In genomic region chr7:4164090-4164910, GRCm38 (mm10) we compare ENCODE assay signal across 8 mouse cellular contexts. TPM values are rescaled to one million over a fixed set of nuclear protein-coding genes. Genes with fewer than 3 reads are reported as not detected.
DNase-seq lines count a peak whose midpoint lies in the region; ATAC-seq and TF ChIP-seq lines count a peak whose summit lies in the region.

TSS of gene Cdc42ep5 (minus strand) at chr7:4164860.

- H3K9ac ChIP-seq in forebrain, embryonic 12.5 days = peak within 1 kb of the TSS; percentile 36
- peak within 1 kb of the TSS; percentile 58 for H3K9ac ChIP-seq in limb, embryonic 11.5 days (ENCODE audit: low read length)
- no peak within 1 kb of the TSS; the same call in 1 of the 2 replicates for H3K9ac ChIP-seq in midbrain, embryonic 15.5 days

- no peaks in the 10 kb centered on the region for H3K36me3 ChIP-seq in forebrain, embryonic 12.5 days (replicated peaks)
- H3K36me3 ChIP-seq in limb, embryonic 11.5 days (ENCODE audit: control insufficient read depth, insufficient read depth, low read length) = no peaks in the 10 kb centered on the region
- no peaks in the 10 kb centered on the region for H3K36me3 ChIP-seq in midbrain, embryonic 15.5 days (replicated peaks)

- WGBS in forebrain, embryonic 12.5 days = 1% methylated on average over 20 of the region's 20 CpGs
- WGBS in limb, embryonic 11.5 days = under 1% methylated on average over 19 of the region's 20 CpGs
- 2% methylated on average over 19 of the region's 20 CpGs for WGBS in midbrain, embryonic 15.5 days

- peak; percentile 80 for ATAC-seq in forebrain, embryonic 12.5 days (ENCODE audit: low FRiP score)
- ATAC-seq in limb, embryonic 11.5 days (ENCODE audit: insufficient number of reproducible peaks, low FRiP score, low TSS enrichment, low read depth) = peak; percentile 94
- ATAC-seq in midbrain, embryonic 15.5 days (replicated peaks) = peak; percentile 66

- intact Hi-C loops in left cerebral cortex, adult 2 months (cut with DNase I) = no loop called here
- intact Hi-C loops in left cerebral cortex, postnatal 4 days (cut with DNase I) = no loop called here
- intact Hi-C loops in heart, postnatal 25 days (cut with DNase I) = no loop called here

- no peaks in the 10 kb centered on the region for H3K9me3 ChIP-seq in forebrain, embryonic 12.5 days
- no peaks in the 10 kb centered on the region for H3K9me3 ChIP-seq in limb, embryonic 11.5 days (ENCODE audit: control insufficient read depth, low read length)
- no peaks in the 10 kb centered on the region for H3K9me3 ChIP-seq in midbrain, embryonic 15.5 days

- peak within 1 kb of the TSS; percentile 39 for H3K4me3 ChIP-seq in left cerebral cortex, adult 2 months
- peak within 1 kb of the TSS; percentile 32 for H3K4me3 ChIP-seq in forebrain, embryonic 12.5 days (replicated peaks)
- H3K4me3 ChIP-seq in limb, embryonic 11.5 days (ENCODE audit: low read depth, low read length) = peak within 1 kb of the TSS; percentile 51
- H3K4me3 ChIP-seq in midbrain, embryonic 15.5 days = peak within 1 kb of the TSS; percentile 22

- H3K4me2 ChIP-seq in forebrain, embryonic 12.5 days = peak within 1 kb of the TSS; percentile 60
- peak within 1 kb of the TSS; percentile 90 for H3K4me2 ChIP-seq in limb, embryonic 11.5 days (ENCODE audit: low read depth, severe bottlenecking)
- peak within 1 kb of the TSS; percentile 41 for H3K4me2 ChIP-seq in midbrain, embryonic 15.5 days

- peaks cover 22% of the 10 kb centered on the region for H3K4me1 ChIP-seq in forebrain, embryonic 12.5 days
- no peaks in the 10 kb centered on the region; the same call in 1 of the 2 replicates for H3K4me1 ChIP-seq in limb, embryonic 11.5 days (ENCODE audit: control insufficient read depth, insufficient read depth, low read length)
- H3K4me1 ChIP-seq in midbrain, embryonic 15.5 days = peaks cover 8% of the 10 kb centered on the region; the same call in 1 of the 2 replicates

- H3K27ac ChIP-seq in left cerebral cortex, adult 2 months = no peak within 1 kb of the TSS
- H3K27ac ChIP-seq in forebrain, embryonic 12.5 days = peak within 1 kb of the TSS; percentile 13; the same call in 1 of the 2 replicates
- H3K27ac ChIP-seq in limb, embryonic 11.5 days (replicated peaks; ENCODE audit: low read depth, low read length) = peak within 1 kb of the TSS; percentile 73
- H3K27ac ChIP-seq in midbrain, embryonic 15.5 days = no peak within 1 kb of the TSS

- no peaks in the 10 kb centered on the region for H3K27me3 ChIP-seq in forebrain, embryonic 12.5 days
- no peaks in the 10 kb centered on the region for H3K27me3 ChIP-seq in limb, embryonic 11.5 days (ENCODE audit: control insufficient read depth, insufficient read depth, low read length)
- no peaks in the 10 kb centered on the region for H3K27me3 ChIP-seq in midbrain, embryonic 15.5 days (replicated peaks)

- no peak for DNase-seq in left cerebral cortex, adult 2 months (ENCODE audit: extremely low spot score in 1 of 2, low spot score in 2 of 2)
- no peak for DNase-seq in left cerebral cortex, postnatal 4 days
- peak; percentile 66 for DNase-seq in heart, postnatal 25 days (ENCODE audit: low spot score)
- peak; percentile 78 for DNase-seq in limb, embryonic 11.5 days (ENCODE audit: low spot score)
- no peak for DNase-seq in frontal cortex, postnatal 14 days (ENCODE audit: low spot score in 2 of 2)
- DNase-seq in left cerebral cortex, adult 9 months (ENCODE audit: low spot score in 2 of 2) = no peak

- no peak for TF ChIP-seq CTCF in left cerebral cortex, adult 2 months (IDR thresholded peaks at IDR 0.05)

RNA-seq across cellular contexts. Expression of gene Cdc42ep5, which starts in this region (rescaled TPM):
- total RNA-seq in left cerebral cortex, adult 2 months (2021) = 1 to 10 TPM; 1.4 to 1.6 TPM
- 1 to 10 TPM; 3.0 to 4.0 TPM for total RNA-seq in left cerebral cortex, postnatal 4 days (2021)
- polyA plus RNA-seq in forebrain, embryonic 12.5 days (2016; fragmentation: Nextera tagmentation; extraction: Ambion mirVana) = 11.3 and 14.0 TPM in 2 replicates
- 1 to 10 TPM; 5.7 to 5.9 TPM for total RNA-seq in heart, postnatal 25 days (2021)
- polyA plus RNA-seq in limb, embryonic 11.5 days (2014; fragmentation: Nextera tagmentation; extraction: Ambion mirVana) = 29.4 and 35.1 TPM in 2 replicates
- polyA plus RNA-seq in midbrain, embryonic 15.5 days (2015; fragmentation: Nextera tagmentation; extraction: Ambion mirVana) = 6.2 and 6.4 TPM in 2 replicates

Comparison
In these comparisons a context has a peak if more than half of its experiments do, and no peak if none do; other contexts are left out.
1. DNase-seq: peak in heart, postnatal 25 days (single experiment) and limb, embryonic 11.5 days (single experiment); none in left cerebral cortex, adult 2 months (0 of 2), left cerebral cortex, postnatal 4 days (single experiment), frontal cortex, postnatal 14 days (0 of 2) and left cerebral cortex, adult 9 months (0 of 2).
2. H3K27ac ChIP-seq: peak in forebrain, embryonic 12.5 days (single experiment) and limb, embryonic 11.5 days (single experiment); none in left cerebral cortex, adult 2 months (single experiment) and midbrain, embryonic 15.5 days (single experiment).
3. Peak in every context shown above with its lines, with median percentiles within 50 percentile points of each other: H3K4me3 ChIP-seq, ATAC-seq and H3K4me2 ChIP-seq.